23 mouse cellular contexts compared by ENCODE assay signal in the genomic region with DNA sequence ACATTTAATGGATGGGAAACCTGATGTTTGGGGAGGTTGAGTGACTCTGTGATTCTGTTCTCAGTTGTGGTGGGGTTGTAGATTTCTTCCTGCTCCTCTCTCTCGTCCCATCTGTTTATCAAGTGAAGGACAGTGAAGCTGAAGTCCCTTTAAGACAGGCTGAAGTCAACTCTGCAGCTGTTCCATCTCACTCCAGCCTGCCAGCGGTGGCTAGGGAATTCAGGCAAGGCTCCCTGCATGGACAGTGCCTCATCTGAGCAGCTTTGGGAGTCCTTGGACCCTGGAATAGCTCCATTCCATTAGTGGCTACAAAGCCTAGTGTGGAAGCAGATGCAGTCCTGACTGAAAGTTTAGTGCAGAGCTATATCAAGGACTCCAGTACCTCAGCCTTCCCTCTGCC. TPM values are rescaled to one million over a fixed set of nuclear protein-coding genes. Genes with fewer than 3 reads are reported as not detected.
DNase-seq lines count a peak whose midpoint lies in the region; ATAC-seq and TF ChIP-seq lines count a peak whose summit lies in the region.
"Had no signal": no experiment of that assay in that cellular context is flagged by ENCODE, and none has a peak within 500 bp of the region (broad histone marks: within the 10 kb centered on the region; RNA-seq: fewer than 3 reads in every experiment).

No protein-coding gene starts in this region.

- H3K27ac ChIP-seq in midbrain, postnatal 0 days (ENCODE audit: low read depth, low read length), result no peak overlapping the region
- H3K27ac ChIP-seq: limb, embryonic 13.5 days; liver, embryonic 14.5 days had no signal

- no peaks in the 10 kb centered on the region for H3K4me1 ChIP-seq in midbrain, postnatal 0 days (ENCODE audit: insufficient read depth, low read length)

- no peak overlapping the region for H3K4me3 ChIP-seq in midbrain, postnatal 0 days (ENCODE audit: low read depth, low read length)
- H3K4me3 ChIP-seq: limb, embryonic 13.5 days had no signal

- H3K27me3 ChIP-seq in midbrain, postnatal 0 days (ENCODE audit: insufficient read depth, low read length), result no peaks in the 10 kb centered on the region
- H3K27me3 ChIP-seq: limb, embryonic 13.5 days had no signal

- DNase-seq in lung, postnatal 10 days, result peak; percentile 28
- no peak for DNase-seq in lung, postnatal 25 days (ENCODE audit: low spot score)
- DNase-seq in gastrocnemius, postnatal 10 days, result peak; percentile 28
- DNase-seq in heart, postnatal 10 days, result peak; percentile 57 to 62
- peak; percentile 48 for DNase-seq in skeletal muscle tissue, adult 2 months (ENCODE audit: low read depth, low spot score)
- DNase-seq in midbrain, postnatal 0 days (ENCODE audit: low spot score), result no peak
- no peak for DNase-seq in adrenal gland, adult (ENCODE audit: inconsistent age in 2 of 2, low spot score in 1 of 2)
- DNase-seq: cerebellum, adult 11 months; cerebellum, postnatal 14 days; forebrain, postnatal 0 days; kidney, adult 8-10 months; midbrain, embryonic 14.5 days; right cerebral cortex, adult 18-20 months; spleen, adult 18-20 months; thymus, adult 2 months had no signal

- H3K36me3 ChIP-seq in midbrain, postnatal 0 days (ENCODE audit: insufficient read depth, low read length), result no peaks in the 10 kb centered on the region
- H3K36me3 ChIP-seq: limb, embryonic 13.5 days had no signal

- H3K9me3 ChIP-seq in midbrain, postnatal 0 days (ENCODE audit: low read length), result no peaks in the 10 kb centered on the region
- H3K9me3 ChIP-seq: limb, embryonic 13.5 days had no signal

- no peak for TF ChIP-seq CTCF in midbrain, postnatal 0 days (IDR thresholded peaks at IDR 0.05)

- no peak overlapping the region for H3K9ac ChIP-seq in midbrain, postnatal 0 days (replicated peaks; ENCODE audit: low read length, poor library complexity, severe bottlenecking)
- H3K9ac ChIP-seq: forebrain, postnatal 0 days; limb, embryonic 13.5 days; liver, embryonic 14.5 days had no signal

- ATAC-seq in midbrain, postnatal 0 days (ENCODE audit: low FRiP score), result no peak
- ATAC-seq: CD4-positive, CD25-positive, alpha-beta regulatory T cell, adult 4 months; forebrain, postnatal 0 days had no signal

- H3K4me2 ChIP-seq in midbrain, postnatal 0 days (ENCODE audit: low read depth, low read length, poor library complexity, severe bottlenecking), result no peak overlapping the region
- H3K4me2 ChIP-seq: limb, embryonic 13.5 days had no signal

- WGBS in midbrain, postnatal 0 days, result 72% methylated on average over 2 of the region's 2 CpGs

- intact Hi-C loops in heart, postnatal 10 days (cut with DNase I), result loop anchor here (5.0 kb wide), 1 partner anchor 53 kb away; no protein-coding TSS in a partner anchor

RNA-seq across cellular contexts. Expression of a gene that starts 3.3 kb away (rescaled TPM):
- total RNA-seq in gastrocnemius, postnatal 10 days (2021), result not detected
- not detected for total RNA-seq in heart, postnatal 10 days (2021)
- total RNA-seq in midbrain, postnatal 0 days (2014; rRNA removed), result not detected in 2 replicates
- 0.47 and 0.62 TPM in 2 replicates for polyA plus RNA-seq in midbrain, postnatal 0 days (2015; fragmentation: Nextera tagmentation; extraction: Ambion mirVana)
- total RNA-seq: adrenal gland, adult 2 months; forebrain, postnatal 0 days; gastrocnemius, adult 8-10 months; layer of hippocampus, postnatal 10 days; left cerebral cortex, postnatal 10 days; MEL had no signal
- polyA plus RNA-seq: adrenal gland, adult 2 months; thymus, adult 2 months had no signal

Comparison
In these comparisons a context has a peak if more than half of its experiments do, and no peak if none do; other contexts are left out.
1. DNase-seq: peak in lung, postnatal 10 days (single experiment), gastrocnemius, postnatal 10 days (single experiment), heart, postnatal 10 days (2 of 2) and skeletal muscle tissue, adult 2 months (single experiment); none in lung, postnatal 25 days (single experiment), midbrain, postnatal 0 days (single experiment) and adrenal gland, adult (0 of 2).